Mouse (Mus musculus) activated CD4-positive, CD25-positive, alpha-beta regulatory T cell (primary cell): ENCODE measurements around the gene Fdxacb1. TPM values are rescaled to one million over a fixed set of nuclear protein-coding genes. Genes with fewer than 3 reads are reported as not detected.

Experiments
- polyA plus RNA-seq, 2 experiments: library from polyadenylated mRNA; unstranded; fragments of 100-300 nt; shearing (Covaris generic); gene quantifications; one replicate each; pipeline ENCODE4 v1.2.1; 2017

Gene Fdxacb1
- polyA plus RNA-seq: 1 to 10 TPM; 6.7 to 9.7 TPM

DNA sequence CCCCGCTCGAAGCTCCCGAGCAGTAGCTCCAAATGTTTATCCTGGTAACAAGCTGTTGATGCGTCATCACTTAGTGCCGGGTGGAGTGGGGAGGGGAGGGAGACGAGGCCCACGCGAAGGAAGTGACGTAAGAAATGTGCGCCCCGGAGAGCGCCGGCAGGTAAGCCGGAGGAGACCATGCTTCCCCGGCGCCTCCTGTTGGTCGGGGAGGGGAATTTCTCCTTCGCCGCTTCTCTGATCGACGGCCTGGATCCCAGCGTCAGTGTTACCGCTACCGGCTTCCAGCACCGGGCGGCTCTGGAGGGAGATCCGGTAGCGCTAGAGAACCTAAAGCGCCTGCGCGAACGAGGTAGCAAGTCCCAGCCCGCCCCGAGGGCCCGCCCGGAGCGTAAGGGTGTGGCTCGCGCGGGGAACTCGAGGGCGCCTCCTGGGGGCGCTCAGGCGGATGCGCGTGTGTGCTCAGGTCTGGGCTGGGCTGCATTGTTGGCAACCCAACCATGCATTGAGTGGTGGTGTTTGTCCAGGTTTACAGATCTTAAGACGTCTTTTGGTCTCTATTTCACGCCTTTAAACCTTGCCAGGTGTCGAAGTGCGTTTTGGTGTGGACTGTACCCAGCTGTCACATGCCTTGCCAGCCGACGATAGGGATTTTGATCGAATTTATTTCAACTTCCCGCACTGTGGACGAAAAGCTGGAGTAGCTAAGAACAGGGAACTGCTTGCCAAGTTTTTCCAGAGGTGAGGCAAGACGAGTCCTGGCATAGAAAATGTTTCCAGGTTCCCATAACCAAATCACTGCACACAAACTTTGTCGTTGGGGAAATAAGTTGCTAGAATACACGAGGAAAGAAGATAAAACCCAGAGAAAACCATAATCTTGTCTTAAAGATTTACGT is at the start of gene Fdxacb1:
Gene Fdxacb1, plus strand, starts transcription at position 130 of the 896 bp plus-strand sequence.

DNA sequence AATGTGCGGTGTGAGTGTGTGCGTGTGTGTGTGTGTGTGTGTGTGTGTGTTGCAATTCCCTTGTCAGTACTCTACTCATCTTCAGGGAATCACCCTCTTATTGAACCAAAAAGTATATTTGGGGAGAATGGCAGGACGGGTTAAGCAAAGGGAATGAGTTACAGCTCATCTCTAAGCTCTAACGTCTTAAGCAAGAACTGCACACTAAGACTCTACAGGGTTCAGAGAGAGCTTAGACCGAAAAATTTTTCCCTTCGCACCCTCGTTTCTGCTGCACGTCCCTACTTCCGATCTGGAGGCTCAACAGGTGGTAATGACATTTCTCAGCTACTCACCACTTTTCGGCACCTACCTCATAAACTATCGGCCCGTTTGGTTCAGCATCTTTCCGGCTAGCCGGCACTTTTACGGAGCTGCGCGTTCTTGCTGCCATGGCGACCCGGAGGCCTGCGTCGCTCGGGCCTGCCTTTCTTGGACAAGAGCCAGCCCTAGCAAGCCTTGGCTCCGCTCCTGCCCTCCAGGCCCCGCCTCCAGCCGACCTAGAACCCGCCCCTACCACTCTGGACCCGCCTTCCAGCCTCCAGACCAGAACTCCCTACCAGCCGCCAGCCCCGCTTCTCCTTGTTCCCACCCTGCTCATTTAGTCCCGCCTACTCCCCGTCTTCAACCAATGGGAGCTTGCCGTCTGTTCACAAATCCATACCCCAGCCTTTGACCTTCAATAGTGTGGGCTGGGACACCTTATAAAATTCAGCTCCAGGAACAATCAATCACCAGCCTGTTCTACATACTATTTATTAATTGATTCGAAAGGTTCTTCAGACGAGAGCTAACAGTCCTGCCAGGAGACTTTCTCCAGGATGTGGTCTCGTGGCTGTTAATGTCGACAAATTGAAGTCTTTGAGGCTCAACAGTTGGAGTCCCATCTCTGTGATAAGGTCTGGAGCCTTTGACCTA is 28.8 kb upstream of the Fdxacb1 start, which contains the start of gene Dixdc1:
Gene Dixdc1, minus strand, starts transcription at position 604 of the 957 bp plus-strand sequence.

DNA sequence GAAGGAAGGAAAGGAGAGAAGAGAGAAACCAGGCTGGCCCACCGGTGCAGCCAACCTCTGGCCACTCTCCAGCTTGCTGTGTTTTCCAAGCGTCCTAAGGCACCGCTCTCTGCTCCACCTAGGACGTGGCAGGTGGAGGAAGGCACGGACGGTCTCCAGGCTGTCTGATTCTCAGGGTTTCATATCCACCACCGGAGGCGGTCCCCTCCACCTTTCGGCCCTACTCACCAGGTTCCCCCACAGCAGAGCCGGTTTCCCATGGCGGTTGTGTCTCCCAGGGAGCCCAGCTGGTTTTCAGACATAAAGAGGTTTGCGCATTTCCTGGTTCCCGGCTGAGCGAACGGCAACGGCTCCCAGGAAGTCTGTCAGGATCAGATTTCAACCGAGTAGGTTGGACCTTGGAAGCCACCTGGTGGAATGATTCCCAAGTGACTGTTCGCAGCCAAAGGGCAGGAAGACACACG is 21.8 kb upstream of the Fdxacb1 start, which contains the start of gene 2310030G06Rik:
Gene 2310030G06Rik, minus strand, starts transcription at position 323 of the 464 bp plus-strand sequence.

DNA sequence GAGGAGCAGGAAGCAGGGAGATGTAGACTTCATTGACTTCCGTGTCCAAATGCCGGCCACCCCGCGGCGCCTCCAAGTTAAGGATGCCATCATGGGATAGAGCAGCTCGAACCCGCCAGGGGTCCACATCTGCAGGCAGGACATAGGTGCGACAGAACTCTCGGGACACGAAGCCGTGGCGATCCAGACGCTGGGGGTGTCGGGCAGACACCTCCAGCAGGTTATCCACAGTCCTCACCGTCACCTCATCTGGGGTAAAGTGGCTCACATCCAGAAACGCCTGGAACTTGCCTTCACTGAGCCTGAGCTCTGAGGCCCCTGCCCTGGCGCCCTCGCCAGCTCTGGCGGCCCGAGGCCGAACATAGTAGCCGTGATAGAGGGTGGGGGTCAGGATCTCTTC is 16.7 kb upstream of the Fdxacb1 start, which contains the start of gene Cryab:
Gene Cryab, plus strand, starts transcription at position 3 of the 400 bp plus-strand sequence.

DNA sequence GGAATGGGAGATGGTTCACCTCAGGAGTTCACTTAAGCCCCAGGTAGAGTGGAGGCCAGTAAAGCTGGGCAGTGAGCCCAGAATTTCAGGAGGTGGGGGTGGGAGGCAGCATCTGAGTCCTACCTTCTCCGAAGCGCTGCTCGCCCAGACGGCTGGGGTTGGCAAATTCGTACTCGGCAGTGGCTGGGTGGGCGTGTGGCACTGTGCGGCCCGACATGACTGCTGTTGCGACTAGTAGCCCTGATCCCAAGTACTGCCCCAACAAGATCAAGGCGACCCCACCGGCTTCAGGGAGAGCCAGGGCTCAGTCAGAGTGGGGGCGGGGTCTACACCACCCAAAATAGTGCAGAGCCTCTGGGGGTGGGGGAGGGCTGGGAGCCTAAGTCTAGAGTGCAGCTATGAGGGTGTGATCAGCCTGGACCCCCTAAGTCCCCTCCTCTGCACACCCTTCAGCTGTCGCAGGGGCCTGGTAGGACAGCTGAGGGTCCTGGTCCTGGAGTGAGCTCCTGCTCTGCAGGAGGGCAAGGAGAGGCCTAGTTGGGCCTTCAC is 15.9 kb upstream of the Fdxacb1 start, which contains the start of gene Hspb2:
Gene Hspb2, minus strand, starts transcription at position 301 of the 549 bp plus-strand sequence.

GRCm38 (mm10) chr9:50774991-50775612 is 7.1 kb downstream of the Fdxacb1 start, which contains the start of the genes Alg9 and 1110032A03Rik:
TSS of gene Alg9 (plus strand) at chr9:50775019.
TSS of gene 1110032A03Rik (minus strand) at chr9:50775520.

Other genes with a start within 250 kb of the Fdxacb1 start
- 100 to 1,000 TPM; 127 to 128 TPM for gene Pts, start 239.5 kb upstream of the Fdxacb1 start, polyA plus RNA-seq
- 1 to 10 TPM; 3.9 to 7.6 TPM for gene Il18, start 213.4 kb upstream of the Fdxacb1 start, polyA plus RNA-seq
- under 1 TPM; 0.82 TPM for gene Bco2, start 213.1 kb upstream of the Fdxacb1 start, polyA plus RNA-seq
- under 1 TPM in 1 of 2 experiments, not detected in 1; 0.16 TPM for gene Tex12, start 206.9 kb upstream of the Fdxacb1 start, polyA plus RNA-seq
- gene Sdhd, start 164.4 kb upstream of the Fdxacb1 start, polyA plus RNA-seq: 100 to 1,000 TPM; 189 to 227 TPM
- gene Timm8b, start 164.3 kb upstream of the Fdxacb1 start, polyA plus RNA-seq: 100 to 1,000 TPM; 123 to 129 TPM
- 1 to 10 TPM in 1 of 2 experiments, not detected in 1; 1.3 TPM for gene Pih1d2, start 150.9 kb upstream of the Fdxacb1 start, polyA plus RNA-seq
- 10 to 100 TPM; 25.5 to 30.3 TPM for gene Nkapd1, start 150.8 kb upstream of the Fdxacb1 start, polyA plus RNA-seq
- 10 to 100 TPM; 36.7 to 38.2 TPM for gene Dlat, start 108.5 kb upstream of the Fdxacb1 start, polyA plus RNA-seq
- gene Dixdc1, start 28.7 kb upstream of the Fdxacb1 start, polyA plus RNA-seq: under 1 TPM; 0.20 to 0.22 TPM
- not detected for gene 2310030G06Rik, start 21.7 kb upstream of the Fdxacb1 start, polyA plus RNA-seq
- gene Cryab, start 16.9 kb upstream of the Fdxacb1 start, polyA plus RNA-seq: not detected
- gene Hspb2, start 15.9 kb upstream of the Fdxacb1 start, polyA plus RNA-seq: under 1 TPM in 1 of 2 experiments, not detected in 1; 0.84 TPM
- 10 to 100 TPM; 15.9 to 21.5 TPM for gene Alg9, start 6.8 kb downstream of the Fdxacb1 start, polyA plus RNA-seq
- 10 to 100 TPM; 10.1 to 14.5 TPM for gene 1110032A03Rik, start 7.3 kb downstream of the Fdxacb1 start, polyA plus RNA-seq
- gene Ppp2r1b, start 77.1 kb downstream of the Fdxacb1 start, polyA plus RNA-seq: 10 to 100 TPM; 73.9 to 89.8 TPM
- gene Sik2, start 240.8 kb downstream of the Fdxacb1 start, polyA plus RNA-seq: 10 to 100 TPM; 30.7 to 32.1 TPM